Mouse (Mus musculus) spleen, postnatal 14 days (tissue): ENCODE measurements at regions not wholly inside any gene's neighbourhood (a gene's known extent, or its start where the extent isn't known, plus 50 kb on each side); places are given as distances from the start of the nearest gene placed in this dataset.
A peak's percentile ranks its signal among the peaks of the same experiment; 100 is the strongest.

Source experiments
- DNase-seq, 2 experiments: peaks; one replicate each; pipeline ENCODE4 v3.0.0; 2021 to 2022; ENCODE audit warnings: low spot score in 2 of 2

- peak in 1 of 2 experiments; percentile 1 for DNase-seq
Measured at GRCm38 (mm10) chrX:4688291-4688690, 112.0 kb upstream of the Btbd35f4 start.
